In genomic region chr11:46241150-46241673, GRCm38 (mm10) we compare ENCODE assay signal across 19 mouse cellular contexts. TPM values are rescaled to one million over a fixed set of nuclear protein-coding genes. Genes with fewer than 3 reads are reported as not detected.
DNase-seq lines count a peak whose midpoint lies in the region; ATAC-seq and TF ChIP-seq lines count a peak whose summit lies in the region.
"Had no signal": no experiment of that assay in that cellular context is flagged by ENCODE, and none has a peak within 500 bp of the region (broad histone marks: within the 10 kb centered on the region; RNA-seq: fewer than 3 reads in every experiment).

No protein-coding gene starts in this region.

- TF ChIP-seq RAD21 in MEL (IDR thresholded peaks at IDR 0.05; ENCODE audit: low read depth, low read length): no peak

- 0 out of 2 replicates have a peak, but pooled peaks cover 3% of the 10 kb centered on the region for H3K4me1 ChIP-seq in heart, embryonic 11.5 days (ENCODE audit: control insufficient read depth, insufficient read depth, low read length)
- H3K4me1 ChIP-seq in MEL (ENCODE audit: control insufficient read depth in 1 of 2, insufficient read depth in 2 of 2, low read length in 2 of 2): peaks cover 22 to 26% of the 10 kb centered on the region in 2 experiments
- H3K4me1 ChIP-seq in erythroblast, embryonic 14.5 days (ENCODE audit: control insufficient read depth): peaks cover 40% of the 10 kb centered on the region
- peaks cover 21% of the 10 kb centered on the region for H3K4me1 ChIP-seq in liver, embryonic 16.5 days (ENCODE audit: control insufficient read depth, low read depth, low read length)
- H3K4me1 ChIP-seq: heart, embryonic 15.5 days; limb, embryonic 12.5 days had no signal

- no peak overlapping the region for H3K9ac ChIP-seq in heart, embryonic 11.5 days (ENCODE audit: low read depth, low read length)
- H3K9ac ChIP-seq in MEL (ENCODE audit: control insufficient read depth, low read depth, low read length, poor library complexity, severe bottlenecking): no peak overlapping the region
- no peak overlapping the region for H3K9ac ChIP-seq in liver, embryonic 16.5 days (ENCODE audit: low read depth, low read length)
- H3K9ac ChIP-seq: heart, embryonic 15.5 days; limb, embryonic 12.5 days; lung, embryonic 15.5 days had no signal

- peak; percentile 98 to 99 for TF ChIP-seq EP300 in MEL (IDR thresholded peaks at IDR 0.05; ENCODE audit: low read depth in 1 of 2, low read length in 2 of 2)

- WGBS in heart, embryonic 11.5 days (ENCODE audit: insufficient replicate concordance): 61% methylated on average over 7 of the region's 7 CpGs
- WGBS in liver, embryonic 16.5 days (ENCODE audit: insufficient replicate concordance): 30% methylated on average over 7 of the region's 7 CpGs

- no peak overlapping the region for H3K4me3 ChIP-seq in heart, embryonic 11.5 days (ENCODE audit: low read depth, low read length)
- H3K4me3 ChIP-seq in MEL (ENCODE audit: control insufficient read depth in 1 of 2, insufficient read depth in 1 of 2, low read depth in 2 of 2, low read length in 2 of 2): no peak overlapping the region
- peak overlapping the region; percentile 33 for H3K4me3 ChIP-seq in erythroblast, embryonic 14.5 days (replicated peaks)
- no peak overlapping the region for H3K4me3 ChIP-seq in liver, embryonic 16.5 days (ENCODE audit: low read depth, low read length)
- H3K4me3 ChIP-seq: gastrocnemius, adult 2 months; heart, embryonic 15.5 days; left cerebral cortex, adult 2 months; limb, embryonic 12.5 days; lung, embryonic 15.5 days had no signal

- no peak for TF ChIP-seq CTCF in MEL (IDR thresholded peaks at IDR 0.05 in 2 of 3, conservative IDR thresholded peaks at IDR 0.05 in 1 of 3; ENCODE audit: control insufficient read depth in 1 of 3, insufficient read depth in 1 of 3, low read depth in 2 of 3, low read length in 3 of 3, poor library complexity in 1 of 3, severe bottlenecking in 1 of 3)

- H3K79me2 ChIP-seq in MEL (ENCODE audit: control insufficient read depth, insufficient read depth, low read length, poor library complexity): no peaks in the 10 kb centered on the region

- peak; percentile 39; the same call in 1 of the 2 replicates for ATAC-seq in heart, embryonic 11.5 days (replicated peaks; ENCODE audit: insufficient number of reproducible peaks, low FRiP score, low TSS enrichment)
- peak; percentile 97 for ATAC-seq in liver, embryonic 16.5 days (ENCODE audit: low read depth)
- ATAC-seq in activated CD4-positive, CD25-positive, alpha-beta regulatory T cell, adult 4 months: no peak
- ATAC-seq: forebrain, embryonic 14.5 days had no signal

- no peaks in the 10 kb centered on the region for H3K27me3 ChIP-seq in heart, embryonic 11.5 days (ENCODE audit: control insufficient read depth, insufficient read depth, low read length)
- H3K27me3 ChIP-seq in MEL (ENCODE audit: control insufficient read depth in 1 of 2, insufficient read depth in 2 of 2, low read length in 2 of 2): no peaks in the 10 kb centered on the region
- no peaks in the 10 kb centered on the region for H3K27me3 ChIP-seq in erythroblast, embryonic 14.5 days (ENCODE audit: control insufficient read depth)
- no peaks in the 10 kb centered on the region for H3K27me3 ChIP-seq in liver, embryonic 16.5 days (ENCODE audit: control insufficient read depth, insufficient read depth, low read depth, low read length)
- H3K27me3 ChIP-seq: heart, embryonic 15.5 days; limb, embryonic 12.5 days; lung, embryonic 15.5 days had no signal

- no peaks in the 10 kb centered on the region for H3K36me3 ChIP-seq in heart, embryonic 11.5 days (ENCODE audit: control insufficient read depth, insufficient read depth, low read length)
- peaks cover 2 to 22% of the 10 kb centered on the region in 2 experiments; a peak in 3 of 4 replicates for H3K36me3 ChIP-seq in MEL (ENCODE audit: control insufficient read depth in 1 of 2, insufficient read depth in 2 of 2, low read length in 2 of 2)
- H3K36me3 ChIP-seq in erythroblast, embryonic 14.5 days (ENCODE audit: control insufficient read depth): no peaks in the 10 kb centered on the region; the same call in 1 of the 2 replicates
- no peaks in the 10 kb centered on the region for H3K36me3 ChIP-seq in liver, embryonic 16.5 days (ENCODE audit: control insufficient read depth, insufficient read depth)
- H3K36me3 ChIP-seq: heart, embryonic 15.5 days; lung, embryonic 15.5 days had no signal

- H3K9me3 ChIP-seq in heart, embryonic 11.5 days (replicated peaks; ENCODE audit: control insufficient read depth, low read length): no peaks in the 10 kb centered on the region
- H3K9me3 ChIP-seq in MEL (replicated peaks; ENCODE audit: insufficient read depth, low read length): no peaks in the 10 kb centered on the region
- H3K9me3 ChIP-seq in erythroblast, embryonic 14.5 days (ENCODE audit: control insufficient read depth, low read length): no peaks in the 10 kb centered on the region
- H3K9me3 ChIP-seq in liver, embryonic 16.5 days (replicated peaks; ENCODE audit: control insufficient read depth, low read length): no peaks in the 10 kb centered on the region
- H3K9me3 ChIP-seq: heart, embryonic 15.5 days; limb, embryonic 12.5 days; lung, embryonic 15.5 days had no signal

- H3K27ac ChIP-seq in heart, embryonic 11.5 days (ENCODE audit: low read depth, low read length): no peak overlapping the region
- peak overlapping the region; percentile 63 for H3K27ac ChIP-seq in MEL (ENCODE audit: control insufficient read depth, low read depth, low read length)
- peak overlapping the region; percentile 71 for H3K27ac ChIP-seq in liver, embryonic 16.5 days (ENCODE audit: low read length)
- H3K27ac ChIP-seq: gastrocnemius, adult 2 months; heart, embryonic 15.5 days; left cerebral cortex, adult 2 months; limb, embryonic 12.5 days; lung, embryonic 15.5 days; macrophage had no signal

- TF ChIP-seq POLR2A in MEL (IDR thresholded peaks at IDR 0.05; ENCODE audit: control insufficient read depth in 1 of 2, insufficient read depth in 1 of 2, low read depth in 1 of 2, low read length in 2 of 2, poor library complexity in 1 of 2): no peak

- no peak overlapping the region for H3K4me2 ChIP-seq in heart, embryonic 11.5 days
- peak overlapping the region; percentile 43 for H3K4me2 ChIP-seq in liver, embryonic 16.5 days (ENCODE audit: low read depth, low read length)
- H3K4me2 ChIP-seq: heart, embryonic 15.5 days; limb, embryonic 12.5 days; lung, embryonic 15.5 days had no signal

- no peak for DNase-seq in heart, postnatal 4 days
- peak; percentile 87 for DNase-seq in MEL (ENCODE audit: low read depth, low spot score)
- DNase-seq in right cerebral cortex, postnatal 25 days: no peak
- no peak for DNase-seq in layer of hippocampus, adult 9-11 months
- DNase-seq: adrenal gland, postnatal 25 days; cerebellum, postnatal 10 days; gastrocnemius, adult 2 months; heart, adult 11 months had no signal

TF ChIP-seq in MEL, 35 proteins besides CTCF, POLR2A, EP300 and RAD21 (continues in another document):
- no peak for TF ChIP-seq POLR2AphosphoS2 (IDR thresholded peaks at IDR 0.05; ENCODE audit: low read length)
- TF ChIP-seq MXI1 (IDR thresholded peaks at IDR 0.05; ENCODE audit: low read depth, low read length): peak; percentile 60
- TF ChIP-seq UBTF (IDR thresholded peaks at IDR 0.05; ENCODE audit: borderline replicate concordance, insufficient read depth, low read depth, low read length): no peak
- TF ChIP-seq ELF1 (IDR thresholded peaks at IDR 0.05; ENCODE audit: low read depth, low read length): peak; percentile 70
- TF ChIP-seq GATA1 (IDR thresholded peaks at IDR 0.05; ENCODE audit: low read depth, low read length): peak; percentile 100
- no peak for TF ChIP-seq USF2 (IDR thresholded peaks at IDR 0.05; ENCODE audit: borderline replicate concordance in 1 of 2, insufficient read depth in 1 of 2, low read depth in 1 of 2, low read length in 2 of 2)
- TF ChIP-seq KAT2A (conservative IDR thresholded peaks at IDR 0.05; ENCODE audit: low read depth, low read length): no peak
- TF ChIP-seq MAX (IDR thresholded peaks at IDR 0.05; ENCODE audit: low read length): peak; percentile 65; the same call in 1 of the 2 replicates
- peak; percentile 60; the same call in 1 of the 2 replicates for TF ChIP-seq ZMIZ1 (IDR thresholded peaks at IDR 0.05; ENCODE audit: low read depth, low read length)
- no peak for TF ChIP-seq HCFC1 (IDR thresholded peaks at IDR 0.05; ENCODE audit: low read depth, low read length)
- peak; percentile 89; the same call in 1 of the 2 replicates for TF ChIP-seq MYC (IDR thresholded peaks at IDR 0.05; ENCODE audit: low read depth, low read length)
- TF ChIP-seq BHLHE40 (IDR thresholded peaks at IDR 0.05; ENCODE audit: borderline replicate concordance, low read depth, low read length): peak; percentile 65; the same call in 1 of the 2 replicates
- TF ChIP-seq USF1 (IDR thresholded peaks at IDR 0.05; ENCODE audit: low read depth, low read length): no peak
- no peak for TF ChIP-seq E2F4 (IDR thresholded peaks at IDR 0.05; ENCODE audit: borderline replicate concordance, low read depth, low read length)
- TF ChIP-seq TCF12 (IDR thresholded peaks at IDR 0.05; ENCODE audit: low read depth, low read length): peak; percentile 100
- peak; percentile 92 for TF ChIP-seq RCOR1 (IDR thresholded peaks at IDR 0.05; ENCODE audit: low read depth, low read length)
- no peak for TF ChIP-seq POLR2AphosphoS5 (IDR thresholded peaks at IDR 0.05; ENCODE audit: borderline replicate concordance, low read depth, low read length)
- no peak for TF ChIP-seq ZNF384 (IDR thresholded peaks at IDR 0.05; ENCODE audit: low read depth, low read length)
- no peak for TF ChIP-seq GABPA (IDR thresholded peaks at IDR 0.05; ENCODE audit: low read depth, low read length)
- TF ChIP-seq ZC3H11A (IDR thresholded peaks at IDR 0.05; ENCODE audit: low read depth, low read length): no peak
- TF ChIP-seq TAL1 (IDR thresholded peaks at IDR 0.05; ENCODE audit: low read length): peak; percentile 87
- peak; percentile 79 for TF ChIP-seq MYB (IDR thresholded peaks at IDR 0.05; ENCODE audit: low read depth, low read length)
- no peak for TF ChIP-seq SMC3 (IDR thresholded peaks at IDR 0.05; ENCODE audit: low read depth, low read length)
- no peak for TF ChIP-seq TBP (IDR thresholded peaks at IDR 0.05; ENCODE audit: low read depth, low read length)

RNA-seq across cellular contexts. Expression of gene Fndc9, which starts 5.9 kb away (rescaled TPM):
- polyA plus RNA-seq in heart, embryonic 11.5 days (2014; fragmentation: Nextera tagmentation; extraction: Ambion mirVana): not detected in 2 replicates
- total RNA-seq in heart, postnatal 4 days (2021): not detected
- 0.07 and 0.08 TPM in 2 replicates for total RNA-seq in MEL (2012; rRNA removed)
- polyA plus RNA-seq in MEL (2012; ENCODE audit: insufficient read depth in 1 of 2, insufficient read length in 2 of 2, low read depth in 1 of 2, low replicate concordance in 2 of 2, missing spikeins in 1 of 2): under 1 TPM in 1 of 2 experiments, not detected in 1; 0.35 TPM
- polyA plus RNA-seq in erythroblast, embryonic 14.5 days (2012): not detected in 2 replicates
- polyA plus RNA-seq in liver, embryonic 16.5 days (2015; fragmentation: Nextera tagmentation; extraction: Ambion mirVana): not detected in 2 replicates
- polyA plus RNA-seq in activated CD4-positive, CD25-positive, alpha-beta regulatory T cell, adult 4 months (2017; shearing (Covaris generic)): under 1 TPM; 0.71 to 0.94 TPM
- total RNA-seq: adrenal gland, postnatal 25 days; gastrocnemius, adult 2 months had no signal
- polyA plus RNA-seq: heart, embryonic 15.5 days; macrophage; small intestine, adult 2 months had no signal
